Mouse (Mus musculus) small intestine, adult 2 months (tissue): ENCODE data around the gene Wrnip1. TPM values are rescaled to one million over a fixed set of nuclear protein-coding genes. Genes with fewer than 3 reads are reported as not detected.

Experiments used
- H3K27ac ChIP-seq: fragments of 200-500 bp; 2 replicates; pipeline ENCODE4 v1.5.1; 2012; ENCODE audit warnings: low read depth, low read length, control low read depth, inconsistent platforms; ENCODE audit not compliant: insufficient read depth
- H3K27me3 ChIP-seq: fragments of 200-500 bp; 2 replicates; pipeline ENCODE4 v1.6.1; 2012; ENCODE audit warnings: mild to moderate bottlenecking, moderate library complexity, low read length, inconsistent platforms; ENCODE audit not compliant: control insufficient read depth, insufficient read depth
- H3K36me3 ChIP-seq: fragments of 200-500 bp; 2 replicates; pipeline ENCODE4 v1.6.1; 2012; ENCODE audit warnings: mild to moderate bottlenecking, low read length, control low read depth, inconsistent platforms; ENCODE audit not compliant: control insufficient read depth, insufficient read depth
- H3K4me1 ChIP-seq: fragments of 200-500 bp; 2 replicates; pipeline ENCODE4 v1.6.1; 2012; ENCODE audit warnings: low read length, inconsistent platforms, mixed read lengths; ENCODE audit not compliant: control insufficient read depth, insufficient read depth, insufficient read length
- H3K4me3 ChIP-seq: fragments of 200-500 bp; 2 replicates; pipeline ENCODE4 v1.5.1; 2012; ENCODE audit warnings: low read depth, mild to moderate bottlenecking, control low read depth, inconsistent platforms, low read length, moderate library complexity
- CTCF ChIP-seq: fragments of 200-500 bp; IDR thresholded peaks from 2 replicates; pipeline ENCODE4 v1.5.1; 2012; ENCODE audit warnings: low read depth, mild to moderate bottlenecking, control low read depth, inconsistent platforms, low read length, moderate library complexity, mixed read lengths; ENCODE audit not compliant: insufficient replicate concordance, insufficient read length; ENCODE audit errors: extremely low read depth
- POLR2A ChIP-seq: fragments of 200-500 bp; IDR thresholded peaks from 2 replicates; pipeline ENCODE4 v1.6.1; 2012; ENCODE audit warnings: low read depth, mild to moderate bottlenecking, control low read depth, inconsistent platforms, low read length, moderate library complexity
- WGBS: fragments of 180-500 bp; shearing (Covaris S2); methylation state at CpG from one replicate; pipeline ENCODE4 v1.1.7; 2018; 5-methylcytosine and 5-hydroxymethylcytosine counted together
- polyA plus RNA-seq: library from polyadenylated mRNA; depleted of rRNA; stranded (reverse); fragments of >200 nt; gene quantifications from 2 replicates; pipeline ENCODE4 v1.2.3, GENCODE M21; 2012

Gene Wrnip1
- polyA plus RNA-seq, 1 experiment: 41.3 TPM

- no peak for TF ChIP-seq CTCF
- no peak for TF ChIP-seq POLR2A
These were observed 23.7 kb downstream of the Wrnip1 start for GRCm38 (mm10) chr13:32825546-32825945.

GRCm38 (mm10) chr13:32827111-32827822, 25.4 kb downstream of the Wrnip1 start:
- Histone ChIP-seq H3K27me3 (no peaks in the 10 kb centered on the region), H3K36me3 (no peaks in the 10 kb centered on the region), H3K27ac (no peak overlapping the region), H3K4me1 (peaks cover 21% of the 10 kb centered on the region; the same call in 1 of the 2 replicates), H3K4me3 (no peak overlapping the region)
- TF ChIP-seq POLR2A (no peak), CTCF (peak; percentile 13; the same call in 1 of the 2 replicates)
- WGBS: 66% methylated on average over 3 of the region's 3 CpGs

More at GRCm38 (mm10) chr13:32825546-32825945, 23.7 kb downstream of the Wrnip1 start:
- 89% methylated on average over 8 of the region's 8 CpGs for WGBS
- Histone ChIP-seq H3K36me3 (peaks cover 12% of the 10 kb centered on the region), H3K27ac (no peak overlapping the region), H3K4me3 (no peak overlapping the region), H3K4me1 (peaks cover 11% of the 10 kb centered on the region; the same call in 1 of the 2 replicates), H3K27me3 (no peaks in the 10 kb centered on the region)

GRCm38 (mm10) chr13:32827951-32828350, 26.1 kb downstream of the Wrnip1 start:
- Histone ChIP-seq H3K36me3 (no peaks in the 10 kb centered on the region), H3K27ac (peak overlapping the region; percentile 14; the same call in 1 of the 2 replicates)
- WGBS: 19% methylated on average over 4 of the region's 4 CpGs

GRCm38 (mm10) chr13:32828886-32829285, 27.0 kb downstream of the Wrnip1 start:
- no peak for TF ChIP-seq POLR2A
- no peak for TF ChIP-seq CTCF
- WGBS: 63% methylated on average over 4 of the region's 4 CpGs
- H3K27me3 ChIP-seq: no peaks in the 10 kb centered on the region
- peak overlapping the region; percentile 14; the same call in 1 of the 2 replicates for H3K27ac ChIP-seq
- no peak overlapping the region for H3K4me3 ChIP-seq
- peaks cover 27% of the 10 kb centered on the region; the same call in 1 of the 2 replicates for H3K4me1 ChIP-seq
- no peaks in the 10 kb centered on the region for H3K36me3 ChIP-seq

More at GRCm38 (mm10) chr13:32827951-32828350, 26.1 kb downstream of the Wrnip1 start:
- Histone ChIP-seq H3K4me1 (peaks cover 27% of the 10 kb centered on the region; the same call in 1 of the 2 replicates), H3K4me3 (no peak overlapping the region), H3K27me3 (no peaks in the 10 kb centered on the region)
- peak; percentile 75; the same call in 1 of the 2 replicates for TF ChIP-seq CTCF
- no peak for TF ChIP-seq POLR2A

DNA sequence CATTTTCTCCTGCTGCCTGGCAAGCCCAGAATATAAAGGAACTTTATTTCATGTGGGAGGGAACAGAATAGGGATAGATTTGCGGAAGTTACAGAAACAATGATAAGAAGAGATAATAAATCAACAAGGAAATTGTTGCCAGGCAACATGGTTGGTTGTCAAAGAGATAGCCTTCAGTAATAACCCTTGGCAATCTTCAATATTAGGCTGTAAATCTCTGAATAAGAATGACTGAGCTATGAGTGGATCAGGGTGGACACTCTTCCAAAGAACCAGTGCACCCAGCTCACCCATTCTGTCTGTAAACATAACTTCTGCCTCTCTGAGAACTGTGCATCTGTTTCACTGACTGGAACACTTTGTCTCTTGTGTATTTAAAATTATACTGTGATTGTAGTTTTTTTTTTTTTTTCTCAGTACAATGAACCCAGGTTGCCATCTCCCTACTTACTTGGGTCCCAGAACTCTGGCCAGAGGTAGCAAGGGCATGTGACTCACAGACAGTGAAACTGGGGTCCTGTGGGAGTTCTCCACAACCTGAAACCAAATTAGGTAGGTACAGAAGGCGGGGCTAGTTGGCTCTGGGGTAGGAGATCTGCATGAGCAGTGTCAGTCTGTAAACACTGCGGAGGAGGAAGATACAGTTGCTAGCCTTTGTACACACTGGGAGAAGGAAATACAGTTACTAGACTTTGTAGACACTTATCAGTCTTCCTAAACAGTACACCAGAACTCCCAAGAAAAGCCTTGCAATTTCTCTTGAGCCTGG, 29.9 kb downstream of the Wrnip1 start:
- Histone ChIP-seq H3K4me3 (no peak overlapping the region), H3K27ac (peak overlapping the region; percentile 95), H3K36me3 (no peaks in the 10 kb centered on the region), H3K27me3 (no peaks in the 10 kb centered on the region), H3K4me1 (peaks cover 27% of the 10 kb centered on the region; the same call in 1 of the 2 replicates)
- TF ChIP-seq CTCF: no peak
- no peak for TF ChIP-seq POLR2A
- 23% methylated on average over 3 of the region's 3 CpGs for WGBS

DNA sequence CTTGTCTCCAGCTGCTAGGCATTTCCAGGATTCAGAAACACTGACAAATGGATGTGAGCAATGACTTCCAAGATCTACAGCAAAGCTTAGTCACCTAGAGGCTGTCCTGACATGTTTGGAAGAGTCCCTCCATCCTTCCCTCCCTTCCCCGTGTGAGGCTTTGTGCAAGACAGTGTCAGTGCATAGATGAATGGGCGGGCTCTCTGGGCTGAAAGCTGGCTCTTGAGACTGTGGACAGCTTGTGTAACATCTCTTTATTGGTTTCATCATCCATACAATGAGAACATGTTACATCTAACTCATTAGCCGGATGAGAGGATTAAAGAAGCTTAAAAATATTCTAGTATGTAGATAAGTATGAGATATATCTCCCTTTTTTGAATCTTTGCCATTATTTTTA, 30.9 kb downstream of the Wrnip1 start:
- TF ChIP-seq CTCF (no peak), POLR2A (no peak)
- H3K36me3 ChIP-seq: no peaks in the 10 kb centered on the region
- peaks cover 26% of the 10 kb centered on the region; the same call in 1 of the 2 replicates for H3K4me1 ChIP-seq
- no peaks in the 10 kb centered on the region for H3K27me3 ChIP-seq
- 71% methylated on average over 3 of the region's 3 CpGs for whole genome bisulfite sequencing
- H3K27ac ChIP-seq: peak overlapping the region; percentile 95
- no peak overlapping the region for H3K4me3 ChIP-seq
